Mouse (Mus musculus): ENCODE results near the gene Xpo4. TPM values are rescaled to one million over a fixed set of nuclear protein-coding genes. Genes with fewer than 3 reads are reported as not detected.

The Xpo4 gene
- polyA plus RNA-seq, 1 experiment from 2014 or later, result 11.1 TPM

GRCm38 (mm10) chr14:57535646-57536045 lies 129.6 kb downstream of the Xpo4 start:
- no peaks in the 10 kb centered on the region for H3K36me3 ChIP-seq
- peak overlapping the region; percentile 17; the same call in 1 of the 2 replicates for H3K4me2 ChIP-seq
- H3K9ac ChIP-seq, result no peak overlapping the region
- H3K27me3 ChIP-seq, result no peaks in the 10 kb centered on the region; the same call in 1 of the 2 replicates
- 29% methylated on average over 6 of the region's 6 CpGs for WGBS
- peaks cover 47% of the 10 kb centered on the region for H3K4me1 ChIP-seq (replicated peaks)
- peak; percentile 67 for ATAC-seq (replicated peaks; ENCODE audit: insufficient number of reproducible peaks, insufficient read depth, low FRiP score, low read depth)
- H3K27ac ChIP-seq, result peak overlapping the region; percentile 84
- H3K9me3 ChIP-seq (replicated peaks), result no peaks in the 10 kb centered on the region
- no peak overlapping the region for H3K4me3 ChIP-seq

GRCm38 (mm10) chr14:57534961-57535360 lies 130.3 kb downstream of the Xpo4 start:
- Histone ChIP-seq H3K4me1 (replicated peaks) (peaks cover 47% of the 10 kb centered on the region), H3K9ac (no peak overlapping the region), H3K9me3 (replicated peaks) (no peaks in the 10 kb centered on the region), H3K4me2 (peak overlapping the region; percentile 5; the same call in 1 of the 2 replicates), H3K27me3 (no peaks in the 10 kb centered on the region; the same call in 1 of the 2 replicates), H3K27ac (peak overlapping the region; percentile 84), H3K4me3 (no peak overlapping the region), H3K36me3 (no peaks in the 10 kb centered on the region)
- 20% methylated on average over 8 of the region's 8 CpGs for WGBS
- ATAC-seq (replicated peaks; ENCODE audit: insufficient number of reproducible peaks, insufficient read depth, low FRiP score, low read depth), result peak; percentile 33

GRCm38 (mm10) chr14:57534346-57534745 lies 130.9 kb downstream of the Xpo4 start:
- WGBS, result 37% methylated on average over 5 of the region's 5 CpGs
- Histone ChIP-seq H3K27me3 (no peaks in the 10 kb centered on the region; the same call in 1 of the 2 replicates), H3K9me3 (replicated peaks) (no peaks in the 10 kb centered on the region), H3K9ac (no peak overlapping the region), H3K27ac (peak overlapping the region; percentile 84), H3K4me3 (no peak overlapping the region), H3K4me2 (no peak overlapping the region), H3K36me3 (no peaks in the 10 kb centered on the region), H3K4me1 (replicated peaks) (peaks cover 53% of the 10 kb centered on the region)
- no peak for ATAC-seq (replicated peaks; ENCODE audit: insufficient number of reproducible peaks, insufficient read depth, low FRiP score, low read depth)

- no peak overlapping the region for H3K4me3 ChIP-seq
- H3K9me3 ChIP-seq (replicated peaks), result no peaks in the 10 kb centered on the region
- H3K4me1 ChIP-seq (replicated peaks), result peaks cover 56% of the 10 kb centered on the region
- H3K27ac ChIP-seq, result no peak overlapping the region
- H3K9ac ChIP-seq, result no peak overlapping the region
- WGBS, result 37% methylated on average over 11 of the region's 11 CpGs
- no peak for ATAC-seq (replicated peaks; ENCODE audit: insufficient number of reproducible peaks, insufficient read depth, low FRiP score, low read depth)
- H3K36me3 ChIP-seq, result no peaks in the 10 kb centered on the region
- no peak overlapping the region for H3K4me2 ChIP-seq
- no peaks in the 10 kb centered on the region; the same call in 1 of the 2 replicates for H3K27me3 ChIP-seq
These were observed 131.4 kb downstream of the Xpo4 start for GRCm38 (mm10) chr14:57533841-57534240.

- Histone ChIP-seq H3K9me3 (replicated peaks) (no peaks in the 10 kb centered on the region), H3K4me3 (no peak overlapping the region), H3K27ac (no peak overlapping the region), H3K9ac (no peak overlapping the region), H3K4me2 (no peak overlapping the region), H3K36me3 (no peaks in the 10 kb centered on the region), H3K4me1 (replicated peaks) (peaks cover 57% of the 10 kb centered on the region), H3K27me3 (no peaks in the 10 kb centered on the region; the same call in 1 of the 2 replicates)
- 52% methylated on average over 3 of the region's 3 CpGs for WGBS
- ATAC-seq (replicated peaks; ENCODE audit: insufficient number of reproducible peaks, insufficient read depth, low FRiP score, low read depth), result no peak
These were observed 132.0 kb downstream of the Xpo4 start for GRCm38 (mm10) chr14:57533214-57533613.

- no peak for ATAC-seq (replicated peaks; ENCODE audit: insufficient number of reproducible peaks, insufficient read depth, low FRiP score, low read depth)
- Histone ChIP-seq H3K27ac (no peak overlapping the region), H3K4me1 (replicated peaks) (peaks cover 50% of the 10 kb centered on the region), H3K27me3 (peaks cover 1% of the 10 kb centered on the region; the same call in 1 of the 2 replicates), H3K9me3 (replicated peaks) (no peaks in the 10 kb centered on the region), H3K36me3 (no peaks in the 10 kb centered on the region), H3K4me2 (no peak overlapping the region), H3K4me3 (no peak overlapping the region), H3K9ac (no peak overlapping the region)
- WGBS, result 78% methylated on average over 3 of the region's 3 CpGs
These were observed 132.7 kb downstream of the Xpo4 start for GRCm38 (mm10) chr14:57532577-57532976.

- no peak overlapping the region for H3K4me3 ChIP-seq
- no peak for ATAC-seq (replicated peaks; ENCODE audit: insufficient number of reproducible peaks, insufficient read depth, low FRiP score, low read depth)
- no peak overlapping the region for H3K4me2 ChIP-seq
- H3K9me3 ChIP-seq (replicated peaks), result no peaks in the 10 kb centered on the region
- H3K36me3 ChIP-seq, result no peaks in the 10 kb centered on the region
- peaks cover 34% of the 10 kb centered on the region for H3K4me1 ChIP-seq (replicated peaks)
- WGBS, result 71% methylated on average over 5 of the region's 5 CpGs
- H3K9ac ChIP-seq, result no peak overlapping the region
- H3K27me3 ChIP-seq, result peaks cover 6% of the 10 kb centered on the region
- no peak overlapping the region for H3K27ac ChIP-seq
These were observed 135.3 kb downstream of the Xpo4 start for GRCm38 (mm10) chr14:57529786-57530515.

- peaks cover 29% of the 10 kb centered on the region for H3K4me1 ChIP-seq (replicated peaks)
- no peaks in the 10 kb centered on the region for H3K9me3 ChIP-seq (replicated peaks)
- no peak overlapping the region for H3K4me3 ChIP-seq
- peaks cover 6% of the 10 kb centered on the region for H3K27me3 ChIP-seq
- H3K36me3 ChIP-seq, result no peaks in the 10 kb centered on the region
- no peak overlapping the region for H3K27ac ChIP-seq
- no peak overlapping the region for H3K9ac ChIP-seq
- ATAC-seq (replicated peaks; ENCODE audit: insufficient number of reproducible peaks, insufficient read depth, low FRiP score, low read depth), result no peak
- 45% methylated on average over 10 of the region's 10 CpGs for WGBS
- H3K4me2 ChIP-seq, result no peak overlapping the region
These were observed 136.0 kb downstream of the Xpo4 start for GRCm38 (mm10) chr14:57529086-57529785.

GRCm38 (mm10) chr14:57527598-57527997 lies 137.6 kb downstream of the Xpo4 start:
- peaks cover 22% of the 10 kb centered on the region for H3K27me3 ChIP-seq
- H3K4me3 ChIP-seq, result no peak overlapping the region
- no peaks in the 10 kb centered on the region for H3K36me3 ChIP-seq
- ATAC-seq (replicated peaks; ENCODE audit: insufficient number of reproducible peaks, insufficient read depth, low FRiP score, low read depth), result no peak
- no peak overlapping the region for H3K27ac ChIP-seq
- peaks cover 20% of the 10 kb centered on the region for H3K4me1 ChIP-seq (replicated peaks)
- H3K4me2 ChIP-seq, result no peak overlapping the region
- H3K9me3 ChIP-seq (replicated peaks), result no peaks in the 10 kb centered on the region
- H3K9ac ChIP-seq, result no peak overlapping the region
- WGBS, result 46% methylated on average over 2 of the region's 2 CpGs
